Mouse (Mus musculus): ENCODE data around the gene Ccdc22. TPM values are rescaled to one million over a fixed set of nuclear protein-coding genes. Genes with fewer than 3 reads are reported as not detected.

The Ccdc22 gene
- 19.7 and 20.6 TPM in 2 replicates for polyA plus RNA-seq (2015; fragmentation: Nextera tagmentation; extraction: Ambion mirVana)

DNA sequence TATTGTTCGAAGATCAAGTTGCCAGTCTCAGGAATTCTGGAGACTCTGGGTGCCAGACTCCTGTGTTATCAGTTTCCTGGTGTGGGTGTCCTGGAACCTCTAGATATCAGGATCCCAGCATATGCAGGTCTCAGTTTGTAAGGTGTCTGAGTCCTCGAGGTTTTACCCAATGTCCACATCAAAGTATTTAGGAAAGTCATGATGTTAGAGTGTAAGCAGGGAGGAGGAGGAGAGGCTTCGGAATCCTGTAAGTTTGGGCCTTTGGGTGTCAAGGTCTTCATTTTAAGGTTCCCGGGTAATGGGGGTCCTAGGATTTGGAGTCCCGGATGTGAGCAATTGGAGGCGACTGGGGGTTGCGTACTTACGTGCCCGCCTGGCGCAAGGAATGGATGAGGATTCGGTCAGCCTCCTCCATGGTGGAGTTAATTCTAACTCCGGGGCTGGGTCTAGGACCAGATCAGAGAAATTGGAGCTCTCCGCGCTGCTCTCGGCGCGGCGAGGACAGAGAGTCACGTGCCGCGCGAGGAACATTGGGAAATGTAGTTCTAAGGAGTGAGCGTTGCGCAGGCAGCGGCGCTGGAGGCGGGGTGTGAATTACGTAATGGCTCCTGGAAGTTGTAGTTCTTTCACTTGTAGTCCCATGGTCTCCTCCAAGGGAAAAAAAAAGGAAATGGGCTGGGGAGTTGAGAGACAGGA, at the start of gene Ccdc22:
Ccdc22 (minus strand) TSS at position 639 of the 696 bp plus-strand sequence.

DNA sequence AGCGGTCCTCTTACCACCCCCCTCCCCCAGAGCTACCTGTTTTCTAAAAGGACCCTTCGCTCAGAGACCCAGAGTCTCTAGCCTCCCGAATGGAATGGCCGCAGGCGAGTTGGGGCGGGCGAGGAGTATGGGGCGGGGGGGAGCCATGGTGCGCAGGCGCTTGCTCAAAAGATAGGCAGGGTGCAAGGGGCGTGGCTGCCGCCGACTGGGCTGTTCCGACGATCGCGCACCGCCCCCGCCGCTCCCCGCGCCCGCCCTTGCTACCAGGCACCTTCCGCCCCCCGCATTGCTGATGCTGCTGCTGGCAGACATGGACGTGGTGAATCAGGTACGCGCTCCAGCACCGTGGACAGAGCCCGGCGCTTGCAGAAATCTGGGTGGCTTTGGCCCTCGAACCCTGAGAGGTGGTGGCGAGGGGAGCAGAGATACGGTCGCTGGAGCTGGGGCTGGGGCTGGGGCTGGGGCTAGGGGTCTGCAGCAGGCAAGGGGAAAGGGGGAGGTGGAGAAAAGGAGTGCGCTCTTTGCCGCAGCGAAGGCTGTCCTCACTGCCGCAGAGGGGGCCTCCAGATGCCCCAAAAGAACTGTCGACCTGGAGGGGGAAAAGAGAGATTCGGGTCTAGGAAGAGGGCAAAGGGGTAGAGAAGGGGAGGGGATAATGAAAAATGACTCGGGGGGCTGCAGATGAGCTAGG, 33.2 kb upstream of the Ccdc22 start, which contains the start of gene Syp:
Syp (plus strand) TSS at position 71 of the 691 bp plus-strand sequence.

DNA sequence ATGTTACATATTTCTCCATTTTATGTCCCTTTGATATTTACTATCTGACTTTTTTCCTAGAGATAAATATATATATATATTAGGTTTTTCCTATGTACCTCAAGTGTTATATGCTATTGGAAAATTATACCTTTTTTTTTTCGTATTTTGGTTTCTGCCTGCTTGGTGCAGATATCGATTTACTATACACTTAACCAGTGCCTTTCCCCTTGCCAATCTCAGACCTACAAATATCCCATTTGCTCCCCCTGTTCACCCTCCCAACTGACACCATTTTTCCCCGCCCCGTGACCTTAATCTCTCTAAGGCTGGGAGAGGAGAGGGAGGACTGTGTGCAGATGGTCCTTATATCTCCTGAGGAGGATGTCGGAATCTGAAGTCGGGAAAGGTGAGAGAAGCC, 1.5 kb upstream of the Ccdc22 start, which contains the start of gene Cacna1f:
Cacna1f (plus strand) TSS at position 301 of the 400 bp plus-strand sequence.

DNA sequence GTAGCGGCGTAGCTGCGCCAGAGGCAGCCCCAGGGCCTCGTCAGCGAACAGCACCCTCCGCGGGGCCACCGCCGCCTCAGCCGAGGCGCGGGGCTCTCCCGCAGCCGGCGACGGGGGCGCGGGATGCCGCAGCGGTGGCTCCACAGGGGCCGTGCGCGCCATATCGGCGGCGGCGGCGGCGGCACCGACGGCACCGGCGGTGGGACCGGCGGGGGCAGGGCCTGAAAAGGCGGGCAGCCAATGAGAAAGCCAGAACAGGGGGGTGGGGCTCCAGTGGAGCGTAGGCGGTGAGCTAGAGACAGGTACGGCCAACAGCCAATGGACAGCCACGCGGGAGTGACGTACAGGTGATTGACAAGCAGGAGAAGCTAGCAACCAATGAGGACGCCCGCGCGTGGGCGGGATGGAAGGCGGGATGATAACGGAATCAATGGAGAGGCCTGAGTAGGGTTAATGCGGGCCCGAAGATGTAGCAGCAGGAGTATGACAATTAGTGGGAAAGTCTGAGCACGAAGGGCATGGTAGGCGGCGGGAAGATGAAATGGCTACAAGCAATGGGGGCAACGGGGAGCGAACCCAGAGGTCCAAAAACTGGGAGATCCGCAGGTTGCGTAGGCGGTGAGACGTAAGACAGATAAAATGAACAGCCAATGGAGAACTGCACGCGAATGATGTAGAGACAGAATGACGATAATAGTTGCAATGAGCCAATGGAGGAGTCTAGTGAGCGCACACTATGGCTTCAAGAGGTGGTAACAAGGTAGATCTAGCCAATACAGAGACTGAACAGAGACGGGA, 31.0 kb downstream of the Ccdc22 start, which contains the start of gene Ppp1r3f:
Ppp1r3f (minus strand) TSS at position 197 of the 798 bp plus-strand sequence.

DNA sequence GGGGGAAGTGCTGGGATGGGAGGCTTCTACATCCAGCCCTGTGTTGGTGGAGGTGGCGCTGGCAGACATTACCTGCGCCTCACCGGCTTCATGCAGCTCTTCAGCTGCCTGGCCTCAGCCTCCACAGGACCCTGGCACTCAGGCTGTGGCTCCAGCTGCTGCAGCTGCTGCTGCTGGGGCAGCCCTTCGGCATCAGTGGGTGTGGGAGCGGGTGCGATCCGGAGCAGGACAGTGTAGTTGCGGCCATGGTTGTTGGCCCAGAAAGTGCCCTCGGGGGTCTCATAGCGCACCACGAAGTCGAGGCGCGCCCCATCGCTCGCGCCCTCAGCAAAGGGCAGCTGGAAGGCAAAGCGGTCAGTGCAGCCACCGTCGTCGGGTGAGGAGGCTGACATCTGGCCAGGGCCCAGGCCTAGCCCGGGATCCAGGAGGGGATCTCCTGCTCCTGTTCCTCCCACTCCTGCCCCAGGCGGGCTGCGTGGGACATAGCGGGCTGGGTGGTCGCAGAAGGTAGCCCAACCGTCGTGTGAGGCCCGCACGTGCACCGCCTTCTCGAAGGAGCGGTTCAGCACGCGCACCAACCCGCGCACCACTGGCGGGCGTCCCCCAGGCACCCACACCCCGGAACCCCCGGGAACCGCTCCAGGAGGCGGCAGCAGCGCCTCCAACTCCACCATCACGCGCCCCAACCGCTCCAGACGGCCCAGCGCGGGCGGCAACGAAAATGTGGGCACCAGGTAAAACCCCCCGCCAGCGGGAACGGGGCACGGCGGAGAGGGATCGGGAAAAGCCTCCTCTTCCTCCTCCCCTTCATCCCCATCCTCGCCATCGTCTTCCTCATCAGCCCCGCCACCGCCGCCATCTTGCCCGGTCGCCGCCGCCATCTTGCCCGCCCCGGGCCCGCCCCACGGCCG, 31.9 kb downstream of the Ccdc22 start, which contains the start of gene Foxp3:
Foxp3 (plus strand) TSS at position 469 of the 911 bp plus-strand sequence.

Other genes starting within 250 kb of the Ccdc22 start
- 2.8 TPM in 2 replicates for gene Usp27x, start 229.7 kb downstream of the Ccdc22 start, polyA plus RNA-seq (2015; fragmentation: Nextera tagmentation; extraction: Ambion mirVana)
- 0.14 TPM in 1 of 2 replicates, not detected in the other for gene Foxp3, start 31.9 kb downstream of the Ccdc22 start, polyA plus RNA-seq (2015; fragmentation: Nextera tagmentation; extraction: Ambion mirVana)
- 9.4 and 10.0 TPM in 2 replicates for gene Ppp1r3f, start 31.2 kb downstream of the Ccdc22 start, polyA plus RNA-seq (2015; fragmentation: Nextera tagmentation; extraction: Ambion mirVana)
- 0.03 and 0.19 TPM in 2 replicates for gene Cacna1f, start 1.6 kb upstream of the Ccdc22 start, polyA plus RNA-seq (2015; fragmentation: Nextera tagmentation; extraction: Ambion mirVana)
- 301 and 346 TPM in 2 replicates for gene Syp, start 33.0 kb upstream of the Ccdc22 start, polyA plus RNA-seq (2015; fragmentation: Nextera tagmentation; extraction: Ambion mirVana)
- gene Prickle3, start 51.7 kb upstream of the Ccdc22 start, polyA plus RNA-seq (2015; fragmentation: Nextera tagmentation; extraction: Ambion mirVana) = 1.6 and 1.8 TPM in 2 replicates
- gene Plp2, start 65.9 kb upstream of the Ccdc22 start, polyA plus RNA-seq (2015; fragmentation: Nextera tagmentation; extraction: Ambion mirVana) = 24.1 and 30.5 TPM in 2 replicates
- gene Magix, start 75.7 kb upstream of the Ccdc22 start, polyA plus RNA-seq (2015; fragmentation: Nextera tagmentation; extraction: Ambion mirVana) = 0.09 TPM in 1 of 2 replicates, not detected in the other
- gene Gpkow, start 91.6 kb upstream of the Ccdc22 start, polyA plus RNA-seq (2015; fragmentation: Nextera tagmentation; extraction: Ambion mirVana) = 36.7 and 37.7 TPM in 2 replicates
- gene Wdr45, start 108.8 kb upstream of the Ccdc22 start, polyA plus RNA-seq (2015; fragmentation: Nextera tagmentation; extraction: Ambion mirVana) = 32.1 and 33.5 TPM in 2 replicates
- 1.1 TPM in 1 of 2 replicates, not detected in the other for gene Gm45208, start 116.7 kb upstream of the Ccdc22 start, polyA plus RNA-seq (2015; fragmentation: Nextera tagmentation; extraction: Ambion mirVana)
- gene Praf2, start 122.9 kb upstream of the Ccdc22 start, polyA plus RNA-seq (2015; fragmentation: Nextera tagmentation; extraction: Ambion mirVana) = 127 and 148 TPM in 2 replicates
- 38.8 and 40.7 TPM in 2 replicates for gene Ccdc120, start 145.4 kb upstream of the Ccdc22 start, polyA plus RNA-seq (2015; fragmentation: Nextera tagmentation; extraction: Ambion mirVana)
- gene Tfe3, start 157.0 kb upstream of the Ccdc22 start, polyA plus RNA-seq (2015; fragmentation: Nextera tagmentation; extraction: Ambion mirVana) = 21.2 and 23.8 TPM in 2 replicates
- 52.2 and 56.6 TPM in 2 replicates for gene Gripap1, start 184.2 kb upstream of the Ccdc22 start, polyA plus RNA-seq (2015; fragmentation: Nextera tagmentation; extraction: Ambion mirVana)
- 7.6 and 8.1 TPM in 2 replicates for gene Kcnd1, start 216.8 kb upstream of the Ccdc22 start, polyA plus RNA-seq (2015; fragmentation: Nextera tagmentation; extraction: Ambion mirVana)
- gene Otud5, start 235.8 kb upstream of the Ccdc22 start, polyA plus RNA-seq (2015; fragmentation: Nextera tagmentation; extraction: Ambion mirVana) = 34.5 and 38.3 TPM in 2 replicates

Measured in neural tube, postnatal 0 days (tissue).